Mouse (Mus musculus) liver, embryonic 14.5 days (tissue): Measurements from ENCODE around the gene Ube3b. TPM values are rescaled to one million over a fixed set of nuclear protein-coding genes. Genes with fewer than 3 reads are reported as not detected.

Experiments
- ATAC-seq: fragments of 200-750 bp; cut with Nextera tagmentation; 2 replicates; pipeline ENCODE4 v1.8.0; 2017; ENCODE audit warnings: moderate number of reproducible peaks, mild to moderate bottlenecking, moderate library complexity; ENCODE audit not compliant: insufficient read depth
- DNase-seq, 3 experiments: peaks; one replicate each; pipeline ENCODE4 v3.0.0-alpha.2; 2012 to 2013; ENCODE audit warnings: low read depth in 3 of 3, low spot score in 3 of 3
- H3K27ac ChIP-seq: fragments of 300-500 bp; sonication (generic); 2 replicates; pipeline ENCODE4 v1.5.1; 2014; ENCODE audit warnings: moderate library complexity, mild to moderate bottlenecking, control low read depth, inconsistent platforms
- H3K27me3 ChIP-seq: fragments of 300-500 bp; sonication (generic); 2 replicates; pipeline ENCODE4 v1.6.1; 2014; ENCODE audit warnings: mild to moderate bottlenecking, low read length, moderate library complexity; ENCODE audit not compliant: control insufficient read depth, insufficient read depth
- H3K36me3 ChIP-seq: fragments of 300-500 bp; sonication (generic); replicated peaks from 2 replicates; pipeline ENCODE4 v1.6.1; 2014; ENCODE audit warnings: low read depth; ENCODE audit not compliant: control insufficient read depth, insufficient read depth
- H3K4me1 ChIP-seq, 2 experiments: fragments of 200-500 bp in 1 of 2; fragments of 300-500 bp in 1 of 2; sonication (generic) in 1 of 2; replicated peaks; 2 replicates each; pipeline ENCODE4 v1.6.1; 2012 to 2014; ENCODE audit warnings: antibody characterized with exemption in 1 of 2, inconsistent platforms in 1 of 2, low read length in 1 of 2; ENCODE audit not compliant: control insufficient read depth in 2 of 2, insufficient read depth in 2 of 2
- H3K4me2 ChIP-seq: fragments of 300-500 bp; sonication (generic); 2 replicates; pipeline ENCODE4 v1.6.1; 2014; ENCODE audit warnings: low read depth, mild to moderate bottlenecking, control low read depth, moderate library complexity
- H3K4me3 ChIP-seq, 2 experiments: fragments of 200-500 bp in 1 of 2; fragments of 300-500 bp in 1 of 2; sonication (generic) in 1 of 2; 2 replicates each; pipeline ENCODE4 v1.5.1; 2012 to 2014; ENCODE audit warnings: low read depth in 2 of 2, low read length in 2 of 2, mild to moderate bottlenecking in 2 of 2, control low read depth in 1 of 2, inconsistent platforms in 1 of 2, moderate library complexity in 1 of 2; ENCODE audit not compliant: insufficient read depth in 1 of 2
- H3K9ac ChIP-seq: fragments of 300-500 bp; sonication (generic); replicated peaks from 2 replicates; pipeline ENCODE4 v1.6.1; 2014; ENCODE audit warnings: mild to moderate bottlenecking, control low read depth, moderate library complexity
- H3K9me3 ChIP-seq: fragments of 300-500 bp; sonication (generic); 2 replicates; pipeline ENCODE4 v1.6.1; 2016; ENCODE audit warnings: low read length, mixed read lengths; ENCODE audit not compliant: control insufficient read depth
- CTCF ChIP-seq: IDR thresholded peaks from 2 replicates; pipeline ENCODE4 v1.5.1; 2016; ENCODE audit warnings: antibody characterized with exemption, low read depth, control low read depth
- EP300 ChIP-seq: IDR thresholded peaks from 2 replicates; pipeline ENCODE4 v1.6.1; 2016; ENCODE audit warnings: antibody characterized with exemption, low read depth
- WGBS: fragments of 180-500 bp; shearing (Covaris S2); extraction: QIAGEN DNeasy Blood & Tissue Kit; methylation state at CpG from one replicate; pipeline ENCODE4 v1.1.7; 2014; ENCODE audit not compliant: insufficient replicate concordance; 5-methylcytosine and 5-hydroxymethylcytosine counted together
- polyA plus RNA-seq, 2 experiments: library from polyadenylated mRNA; depleted of rRNA in 1 of 2; stranded (reverse) in 1 of 2; unstranded in 1 of 2; fragments of >200 nt; fragmentation: Nextera tagmentation in 1 of 2; extraction: Ambion mirVana in 1 of 2; gene quantifications; 2 replicates each; pipeline versions ENCODE4 v1.2.1 to v1.2.3; 2012 to 2014

The Ube3b gene
- polyA plus RNA-seq, 2 experiments = 12.9 to 14.6 TPM

DNA sequence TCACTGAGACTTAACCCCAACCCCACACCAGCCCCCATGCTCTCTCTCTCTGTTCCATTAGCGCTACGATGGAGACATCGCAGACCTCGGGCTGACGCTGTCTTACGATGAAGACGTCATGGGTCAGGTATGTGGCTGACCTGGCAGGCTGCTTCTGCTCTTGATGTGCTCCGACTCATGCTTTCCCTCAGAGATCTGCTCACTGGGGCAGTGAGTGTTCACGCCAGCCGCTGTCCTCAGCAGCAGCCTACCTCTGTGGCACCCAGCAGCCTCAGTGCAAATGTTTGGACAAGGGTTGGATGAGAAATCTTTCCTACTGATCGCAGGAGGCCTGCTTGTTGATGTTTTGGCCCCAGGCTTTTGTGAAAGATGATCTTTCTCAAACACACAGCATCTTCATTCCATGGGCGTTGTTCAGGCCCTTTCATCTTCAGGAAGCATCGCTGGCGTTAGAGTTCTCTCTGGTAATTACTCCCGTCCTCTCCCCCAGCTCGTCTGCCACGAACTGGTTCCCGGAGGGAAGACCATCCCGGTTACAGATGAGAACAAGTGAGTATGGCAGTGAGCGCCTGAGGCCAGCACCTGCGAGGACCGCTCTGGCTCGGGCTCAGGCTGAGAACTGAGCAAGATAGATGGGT is 32.1 kb downstream of the Ube3b start:
- TF ChIP-seq EP300 = no peak
- TF ChIP-seq CTCF = no peak
- no peak for ATAC-seq
- Histone ChIP-seq H3K4me3 (no peak overlapping the region), H3K9ac (no peak overlapping the region), H3K4me2 (no peak overlapping the region), H3K27me3 (no peaks in the 10 kb centered on the region), H3K27ac (no peak overlapping the region), H3K36me3 (peaks cover 48% of the 10 kb centered on the region), H3K4me1 (no peaks in the 10 kb centered on the region), H3K9me3 (no peaks in the 10 kb centered on the region)
- 85% methylated on average over 23 of the region's 23 CpGs for WGBS
- no peak for DNase-seq

DNA sequence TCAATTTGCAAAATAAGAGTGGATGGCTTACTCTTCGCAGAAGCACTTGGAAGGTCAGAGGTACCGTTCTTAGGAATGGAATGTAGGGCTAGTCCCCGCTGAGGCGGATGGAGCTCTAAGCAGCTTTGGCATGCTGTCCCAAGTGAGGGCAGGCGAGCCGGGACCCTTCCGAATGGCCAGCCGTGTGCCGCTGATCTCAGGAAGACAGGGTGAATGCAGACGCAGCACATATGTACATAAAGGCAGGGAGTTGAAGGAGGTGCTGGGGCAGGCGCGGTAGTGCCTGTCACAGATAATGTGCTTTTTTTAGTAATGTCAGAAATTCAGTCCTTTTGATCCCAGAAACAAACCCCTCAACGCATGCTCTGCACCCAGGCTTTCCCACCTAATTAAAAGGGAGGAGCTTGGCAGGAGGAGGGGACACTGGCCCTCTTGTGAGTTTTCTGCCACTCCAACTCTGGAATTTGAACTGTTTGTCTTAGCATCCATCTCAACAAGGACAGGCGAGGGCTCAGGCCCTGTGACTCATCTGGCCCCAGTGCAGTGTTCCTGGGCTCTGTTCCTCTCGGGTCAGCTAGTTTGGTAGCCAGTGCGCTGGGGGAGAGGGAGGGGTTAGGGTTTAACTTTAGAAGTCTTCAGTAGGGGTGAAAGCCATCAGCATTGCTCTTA is 32.8 kb downstream of the Ube3b start:
- Histone ChIP-seq H3K4me1 (no peaks in the 10 kb centered on the region), H3K4me3 (no peak overlapping the region), H3K9me3 (no peaks in the 10 kb centered on the region), H3K36me3 (peaks cover 46% of the 10 kb centered on the region), H3K27ac (no peak overlapping the region), H3K4me2 (no peak overlapping the region), H3K27me3 (no peaks in the 10 kb centered on the region), H3K9ac (no peak overlapping the region)
- DNase-seq (peak in 1 of 3 experiments; percentile 4), ATAC-seq (no peak)
- 75% methylated on average over 16 of the region's 16 CpGs for WGBS
- TF ChIP-seq EP300 = no peak
- no peak for TF ChIP-seq CTCF

- H3K9me3 ChIP-seq = no peaks in the 10 kb centered on the region
- H3K4me1 ChIP-seq = no peaks in the 10 kb centered on the region
- no peak overlapping the region for H3K4me2 ChIP-seq
- DNase-seq (no peak), ATAC-seq (no peak)
- no peak overlapping the region for H3K27ac ChIP-seq
- peaks cover 37% of the 10 kb centered on the region for H3K36me3 ChIP-seq
- H3K4me3 ChIP-seq = no peak overlapping the region
- no peaks in the 10 kb centered on the region for H3K27me3 ChIP-seq
- TF ChIP-seq EP300 = no peak
- no peak for TF ChIP-seq CTCF
- no peak overlapping the region for H3K9ac ChIP-seq
- WGBS = 80% methylated on average over 5 of the region's 5 CpGs
Observed at GRCm38 (mm10) chr5:114415606-114416005, 35.2 kb downstream of the Ube3b start.

DNA sequence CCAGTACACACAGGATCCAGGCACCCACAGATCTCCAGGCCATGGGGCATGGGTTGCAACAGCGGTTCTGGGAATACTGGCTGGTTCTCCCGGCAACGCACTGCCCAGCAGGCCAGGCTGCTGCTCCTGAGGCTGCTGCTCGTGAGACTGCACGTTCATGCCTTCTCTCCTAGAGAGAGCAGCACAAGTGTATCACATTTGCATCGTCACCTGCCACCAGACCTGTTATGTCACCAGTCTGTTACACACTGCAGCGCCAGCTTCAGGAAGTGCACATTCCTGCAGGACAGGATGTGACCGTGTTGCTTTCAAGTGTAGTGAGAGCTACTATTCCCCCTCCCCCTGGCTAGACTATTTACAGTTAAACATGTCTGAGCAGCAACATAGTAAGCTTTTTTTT is 36.4 kb downstream of the Ube3b start:
- ATAC-seq = no peak
- H3K27me3 ChIP-seq = no peaks in the 10 kb centered on the region
- no peak overlapping the region for H3K27ac ChIP-seq
- no peaks in the 10 kb centered on the region for H3K9me3 ChIP-seq
- no peak overlapping the region for H3K4me3 ChIP-seq
- H3K9ac ChIP-seq = no peak overlapping the region
- no peak for TF ChIP-seq CTCF
- no peak for TF ChIP-seq EP300
- 74% methylated on average over 8 of the region's 8 CpGs for WGBS
- no peaks in the 10 kb centered on the region for H3K4me1 ChIP-seq
- DNase-seq = no peak
- H3K4me2 ChIP-seq = no peak overlapping the region
- H3K36me3 ChIP-seq = peaks cover 27% of the 10 kb centered on the region

GRCm38 (mm10) chr5:114418541-114418940 is 38.1 kb downstream of the Ube3b start:
- Histone ChIP-seq H3K4me1 (no peaks in the 10 kb centered on the region), H3K27me3 (no peaks in the 10 kb centered on the region), H3K4me3 (no peak overlapping the region), H3K36me3 (peaks cover 13% of the 10 kb centered on the region), H3K9ac (no peak overlapping the region), H3K27ac (no peak overlapping the region), H3K4me2 (no peak overlapping the region), H3K9me3 (no peaks in the 10 kb centered on the region)
- DNase-seq = no peak
- no peak for ATAC-seq
- WGBS = 80% methylated on average over 8 of the region's 8 CpGs
- TF ChIP-seq CTCF (peak; percentile 64), EP300 (no peak)
